Mouse (Mus musculus) stomach, postnatal 0 days (tissue): ENCODE data around the gene Fam206a. TPM values are rescaled to one million over a fixed set of nuclear protein-coding genes. Genes with fewer than 3 reads are reported as not detected.
A peak's percentile ranks its signal among the peaks of the same experiment; 100 is the strongest.

Experiments used
- ATAC-seq: fragments of 200-750 bp; cut with Nextera tagmentation; 2 replicates; pipeline ENCODE4 v1.8.0; 2017; ENCODE audit not compliant: low FRiP score, low TSS enrichment
- DNase-seq: peaks from one replicate; pipeline ENCODE4 v3.0.0-alpha.2; 2016; ENCODE audit warnings: low spot score
- H3K27ac ChIP-seq: fragments of 300-500 bp; sonication (generic); replicated peaks from 2 replicates; pipeline ENCODE4 v1.5.1; 2014; ENCODE audit warnings: mild to moderate bottlenecking, control low read depth
- H3K27me3 ChIP-seq: fragments of 300-500 bp; sonication (generic); 2 replicates; pipeline ENCODE4 v1.6.1; 2014; ENCODE audit warnings: low read length; ENCODE audit not compliant: control insufficient read depth, insufficient read depth
- H3K36me3 ChIP-seq: fragments of 300-500 bp; sonication (generic); 2 replicates; pipeline ENCODE4 v1.6.1; 2014; ENCODE audit warnings: low read length, mixed read lengths; ENCODE audit not compliant: control insufficient read depth, insufficient read depth
- H3K4me1 ChIP-seq: fragments of 300-500 bp; sonication (generic); replicated peaks from 2 replicates; pipeline ENCODE4 v1.6.1; 2014; ENCODE audit warnings: antibody characterized with exemption; ENCODE audit not compliant: control insufficient read depth, insufficient read depth
- H3K4me2 ChIP-seq: fragments of 300-500 bp; sonication (generic); replicated peaks from 2 replicates; pipeline ENCODE4 v1.6.1; 2014; ENCODE audit warnings: low read depth, mild to moderate bottlenecking, control low read depth, moderate library complexity
- H3K4me3 ChIP-seq: fragments of 300-500 bp; sonication (generic); 2 replicates; pipeline ENCODE4 v1.5.1; 2014; ENCODE audit warnings: low read depth, low read length, control low read depth
- H3K9ac ChIP-seq: fragments of 300-500 bp; sonication (generic); 2 replicates; pipeline ENCODE4 v1.6.1; 2014; ENCODE audit warnings: mild to moderate bottlenecking, low read length, control low read depth, mixed read lengths
- H3K9me3 ChIP-seq: fragments of 300-500 bp; sonication (generic); 2 replicates; pipeline ENCODE4 v1.6.1; 2016; ENCODE audit warnings: low read length; ENCODE audit not compliant: control insufficient read depth
- CTCF ChIP-seq: IDR thresholded peaks from 2 replicates; pipeline ENCODE4 v1.5.1; 2016; ENCODE audit warnings: antibody characterized with exemption, low read depth, mild to moderate bottlenecking, moderate library complexity
- EP300 ChIP-seq: optimal IDR thresholded peaks from 2 replicates; pipeline ENCODE3; 2016; ENCODE audit warnings: antibody characterized with exemption
- WGBS: fragments of 180-500 bp; shearing (Covaris S2); extraction: QIAGEN DNeasy Blood & Tissue Kit; methylation state at CpG from one replicate; pipeline ENCODE4 v1.1.7; 2014; 5-methylcytosine and 5-hydroxymethylcytosine counted together
- polyA plus RNA-seq: library from polyadenylated mRNA; unstranded; fragments of >200 nt; fragmentation: Nextera tagmentation; extraction: Ambion mirVana; gene quantifications from 2 replicates; pipeline ENCODE4 v1.2.1, GENCODE M21; 2015

Gene Fam206a
- 4.5 and 4.9 TPM in 2 replicates for polyA plus RNA-seq

DNA sequence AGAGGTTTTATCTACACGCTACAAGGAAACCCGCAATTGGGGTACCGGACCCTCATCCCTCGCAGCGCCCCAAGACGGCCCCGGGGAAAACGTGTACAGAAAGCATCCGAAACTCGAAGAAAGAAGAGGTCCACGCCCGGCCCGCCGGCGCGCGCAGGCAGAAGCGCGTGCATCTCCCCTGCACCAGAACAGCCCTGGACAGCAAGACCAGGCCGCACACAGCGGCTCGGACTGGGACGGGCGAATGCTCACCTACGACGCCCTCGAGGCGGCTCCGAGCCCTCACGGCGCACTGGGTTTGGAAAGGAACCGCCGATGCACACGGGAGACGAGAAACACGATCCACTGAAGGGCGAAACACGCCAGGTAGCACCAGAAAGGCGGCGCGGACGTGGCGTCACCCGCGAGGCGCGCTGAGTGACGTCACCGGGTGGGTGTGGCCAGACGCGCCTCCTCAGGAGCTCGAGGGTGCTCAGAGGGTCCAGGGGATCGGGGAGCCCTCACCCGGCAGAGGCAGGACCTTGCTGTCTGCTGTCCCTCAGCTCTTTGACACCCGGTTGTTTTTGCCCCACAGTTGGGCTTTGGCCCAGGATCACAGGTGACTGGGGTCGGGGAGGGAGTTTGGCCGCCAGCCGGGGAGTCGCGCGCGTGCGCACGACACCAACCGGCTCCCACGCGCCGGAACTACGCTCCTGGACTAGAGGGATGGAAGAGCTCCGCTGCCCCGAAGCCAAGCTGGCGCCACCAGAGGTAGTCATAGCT is at the start of gene Fam206a, which contains the start of gene Elp1:
Gene Fam206a (plus strand): TSS at position 439 of the 762 bp plus-strand sequence.
Gene Elp1 (minus strand): TSS at position 425 of the 762 bp plus-strand sequence.
- H3K27ac ChIP-seq: peak within 1 kb of the TSS; percentile 82
- peaks cover 8% of the 10 kb centered on the region for H3K36me3 ChIP-seq
- ATAC-seq (peak; percentile 96), DNase-seq (peak; percentile 95)
- H3K9me3 ChIP-seq: no peaks in the 10 kb centered on the region
- H3K4me3 ChIP-seq: peak within 1 kb of the TSS; percentile 93
- TF ChIP-seq EP300 (no peak), CTCF (no peak)
- peak within 1 kb of the TSS; percentile 95 for H3K4me2 ChIP-seq
- H3K9ac ChIP-seq: peak within 1 kb of the TSS; percentile 92
- WGBS: under 1% methylated on average over 72 of the region's 72 CpGs
- peaks cover 6% of the 10 kb centered on the region; the same call in 1 of the 2 replicates for H3K4me1 ChIP-seq
- H3K27me3 ChIP-seq: no peaks in the 10 kb centered on the region

DNA sequence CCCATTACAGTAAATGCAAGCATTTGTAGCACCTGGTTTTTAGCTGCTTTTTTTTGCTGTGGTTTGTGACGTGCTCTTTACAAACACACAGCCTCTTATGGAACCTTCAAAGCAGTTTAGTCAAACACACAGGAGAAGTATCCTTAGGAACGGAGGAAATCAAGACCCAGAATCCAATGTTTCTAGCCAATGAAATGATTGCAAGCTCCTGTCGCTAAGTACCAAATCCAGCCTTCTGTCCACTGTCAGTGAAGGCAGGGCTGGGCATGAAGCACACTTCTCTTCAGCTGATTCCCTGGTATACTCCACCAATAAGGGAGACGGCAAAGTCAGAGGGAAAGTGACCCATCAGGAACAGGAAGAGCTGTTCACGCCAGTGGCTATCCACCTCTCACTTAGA is 46.1 kb upstream of the Fam206a start:
- ATAC-seq (no peak), DNase-seq (no peak)
- Histone ChIP-seq H3K9me3 (no peaks in the 10 kb centered on the region), H3K36me3 (peaks cover 44% of the 10 kb centered on the region), H3K4me1 (no peaks in the 10 kb centered on the region), H3K27me3 (no peaks in the 10 kb centered on the region), H3K27ac (no peak overlapping the region), H3K9ac (no peak overlapping the region), H3K4me2 (no peak overlapping the region), H3K4me3 (no peak overlapping the region)
- WGBS: 92% methylated on average over 5 of the region's 5 CpGs
- no peak for TF ChIP-seq EP300
- TF ChIP-seq CTCF: no peak

DNA sequence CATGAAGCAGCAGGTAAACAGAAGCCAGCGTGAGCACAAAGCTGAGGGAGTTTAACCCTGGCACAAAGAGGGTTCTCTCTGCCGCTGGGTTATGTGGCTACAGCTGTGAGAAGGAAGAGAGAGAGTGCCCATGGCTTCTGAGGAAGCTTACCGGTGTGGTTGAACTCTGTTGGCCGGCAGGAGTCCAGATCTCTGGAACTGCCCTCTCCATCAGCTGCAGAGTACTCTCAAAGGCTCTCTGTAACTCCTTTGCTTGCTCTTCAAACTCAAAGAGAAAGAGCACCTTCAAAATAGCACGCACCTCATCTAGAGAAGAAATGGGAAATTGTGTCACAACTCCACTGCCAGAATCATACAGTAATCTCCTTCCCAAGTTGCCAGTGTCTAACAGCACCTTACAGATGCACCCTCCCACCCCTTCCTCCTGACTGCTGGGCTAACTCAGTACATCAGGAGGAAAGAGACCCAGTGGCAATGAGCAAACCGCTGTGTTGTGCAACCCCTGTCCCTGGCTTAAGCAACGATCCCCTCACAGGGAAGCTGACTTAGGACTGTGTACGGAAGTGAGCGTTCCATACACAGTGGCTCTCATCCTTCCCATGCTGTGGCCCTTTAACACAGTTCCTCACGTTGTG is 45.1 kb upstream of the Fam206a start:
- Histone ChIP-seq H3K27me3 (no peaks in the 10 kb centered on the region), H3K4me3 (no peak overlapping the region), H3K27ac (no peak overlapping the region), H3K36me3 (peaks cover 49% of the 10 kb centered on the region), H3K9me3 (no peaks in the 10 kb centered on the region), H3K4me2 (no peak overlapping the region), H3K4me1 (no peaks in the 10 kb centered on the region), H3K9ac (no peak overlapping the region)
- DNase-seq: no peak
- TF ChIP-seq CTCF (no peak), EP300 (no peak)
- 88% methylated on average over 10 of the region's 10 CpGs for WGBS
- ATAC-seq: no peak

DNA sequence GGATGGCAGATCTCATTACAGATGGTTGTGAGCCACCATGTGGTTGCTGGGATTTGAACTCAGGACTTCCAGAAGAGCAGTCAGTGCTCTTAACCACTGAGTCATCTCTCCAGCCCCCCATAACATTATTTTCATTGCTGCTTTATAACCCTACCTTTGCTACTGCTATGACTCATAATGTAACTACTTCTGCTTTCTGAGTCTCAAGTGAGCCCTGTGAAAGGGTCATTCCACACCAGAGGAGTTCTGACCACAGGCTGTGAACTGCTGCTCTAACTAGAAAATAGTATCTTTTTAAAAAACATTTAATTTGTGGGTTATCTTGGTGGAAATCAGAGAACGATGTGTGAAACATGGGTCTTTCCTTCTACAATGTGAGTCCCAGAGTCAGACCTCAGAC is 44.5 kb upstream of the Fam206a start:
- Histone ChIP-seq H3K4me2 (no peak overlapping the region), H3K9me3 (no peaks in the 10 kb centered on the region), H3K27me3 (no peaks in the 10 kb centered on the region), H3K9ac (no peak overlapping the region), H3K4me3 (no peak overlapping the region), H3K27ac (no peak overlapping the region), H3K4me1 (no peaks in the 10 kb centered on the region), H3K36me3 (peaks cover 49% of the 10 kb centered on the region)
- no peak for TF ChIP-seq CTCF
- WGBS: 86% methylated on average over 1 of the region's 1 CpGs
- ATAC-seq (no peak), DNase-seq (no peak)

DNA sequence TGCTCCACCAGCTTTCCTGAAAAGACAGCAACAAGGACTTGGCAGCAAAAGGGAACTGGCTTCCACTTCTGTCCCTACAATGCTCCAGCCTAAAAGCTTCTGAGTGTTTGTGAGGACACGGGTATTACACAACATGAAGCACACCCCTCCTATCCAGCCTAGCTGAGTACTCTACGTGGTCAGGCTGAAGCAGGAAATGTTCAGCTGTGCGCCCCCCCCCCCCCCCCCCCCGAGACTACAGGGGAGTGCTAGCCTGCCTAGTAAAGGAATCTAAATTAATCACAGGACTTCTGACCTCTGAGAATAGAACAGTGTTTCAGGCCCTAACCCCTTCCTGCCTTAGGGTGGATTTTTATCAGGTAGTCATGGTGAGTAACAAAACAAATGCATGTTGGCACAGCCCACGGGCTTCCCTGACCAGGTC is 34.3 kb upstream of the Fam206a start:
- no peak overlapping the region for H3K4me2 ChIP-seq
- no peak for TF ChIP-seq CTCF
- no peak for TF ChIP-seq EP300
- no peak overlapping the region for H3K4me3 ChIP-seq
- peak; percentile 41 for DNase-seq
- 62% methylated on average over 5 of the region's 5 CpGs for WGBS
- H3K4me1 ChIP-seq: no peaks in the 10 kb centered on the region
- H3K9me3 ChIP-seq: no peaks in the 10 kb centered on the region
- ATAC-seq: peak; percentile 77
- no peaks in the 10 kb centered on the region for H3K27me3 ChIP-seq
- no peak overlapping the region for H3K9ac ChIP-seq
- H3K36me3 ChIP-seq: peaks cover 31% of the 10 kb centered on the region
- H3K27ac ChIP-seq: no peak overlapping the region

DNA sequence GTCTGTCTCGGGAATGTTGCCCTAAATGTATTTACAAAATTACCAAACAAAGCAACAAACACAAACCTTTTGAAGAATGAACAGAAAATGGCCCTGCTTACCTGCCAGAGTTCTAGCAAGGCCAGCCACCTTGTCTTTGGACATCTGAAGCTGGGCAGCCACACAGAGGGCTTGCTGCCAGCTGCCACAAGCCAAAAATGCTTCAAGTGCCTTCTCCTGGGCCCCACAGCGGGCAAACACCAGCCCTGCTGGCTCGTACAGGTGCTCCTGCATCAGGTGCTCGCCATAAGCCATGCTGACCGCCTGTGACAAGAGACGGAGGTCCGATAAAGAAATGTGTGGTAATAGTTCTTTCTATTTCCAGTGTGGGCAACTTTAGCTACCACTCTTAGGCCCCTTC is 33.2 kb upstream of the Fam206a start:
- no peak overlapping the region for H3K4me3 ChIP-seq
- DNase-seq (no peak), ATAC-seq (no peak)
- no peak for TF ChIP-seq EP300
- TF ChIP-seq CTCF: no peak
- H3K36me3 ChIP-seq: peaks cover 33% of the 10 kb centered on the region
- no peaks in the 10 kb centered on the region for H3K9me3 ChIP-seq
- no peaks in the 10 kb centered on the region for H3K27me3 ChIP-seq
- H3K9ac ChIP-seq: no peak overlapping the region
- 94% methylated on average over 7 of the region's 7 CpGs for WGBS
- no peak overlapping the region for H3K27ac ChIP-seq
- H3K4me2 ChIP-seq: no peak overlapping the region
- no peaks in the 10 kb centered on the region for H3K4me1 ChIP-seq
